Mouse (Mus musculus) stomach, embryonic 14.5 days (tissue): ENCODE data around the gene Sh2d6. TPM values are rescaled to one million over a fixed set of nuclear protein-coding genes. Genes with fewer than 3 reads are reported as not detected.

Experiments
- ATAC-seq: fragments of 200-750 bp; cut with Nextera tagmentation; 2 replicates; pipeline ENCODE4 v1.8.0; 2017; ENCODE audit warnings: low read depth, moderate TSS enrichment; ENCODE audit not compliant: insufficient number of reproducible peaks, insufficient read depth, low FRiP score
- H3K27ac ChIP-seq: fragments of 300-500 bp; sonication (generic); 2 replicates; pipeline ENCODE4 v1.5.1; 2014; ENCODE audit warnings: mild to moderate bottlenecking, low read length, moderate library complexity, mixed read lengths
- H3K27me3 ChIP-seq: fragments of 300-500 bp; sonication (generic); 2 replicates; pipeline ENCODE4 v1.6.1; 2014; ENCODE audit warnings: low read length, control low read depth, mixed read lengths; ENCODE audit not compliant: control insufficient read depth, insufficient read depth
- H3K36me3 ChIP-seq: fragments of 300-500 bp; sonication (generic); 2 replicates; pipeline ENCODE4 v1.6.1; 2014; ENCODE audit warnings: mild to moderate bottlenecking, control low read depth, low read length, moderate library complexity, mixed read lengths; ENCODE audit not compliant: control insufficient read depth, insufficient read depth
- H3K4me1 ChIP-seq: fragments of 300-500 bp; sonication (generic); 2 replicates; pipeline ENCODE4 v1.6.1; 2014; ENCODE audit warnings: low read length, control low read depth, mixed read lengths; ENCODE audit not compliant: control insufficient read depth, insufficient read depth
- H3K4me2 ChIP-seq: fragments of 300-500 bp; sonication (generic); replicated peaks from 2 replicates; pipeline ENCODE4 v1.6.1; 2014; ENCODE audit warnings: low read depth, low read length, control low read depth
- H3K4me3 ChIP-seq: fragments of 300-500 bp; sonication (generic); 2 replicates; pipeline ENCODE4 v1.5.1; 2014; ENCODE audit warnings: low read depth, low read length, control low read depth
- H3K9ac ChIP-seq: fragments of 300-500 bp; sonication (generic); replicated peaks from 2 replicates; pipeline ENCODE4 v1.6.1; 2014; ENCODE audit warnings: low read depth, mild to moderate bottlenecking, control low read depth, low read length, moderate library complexity, mixed read lengths
- H3K9me3 ChIP-seq: fragments of 300-500 bp; sonication (generic); 2 replicates; pipeline ENCODE4 v1.6.1; 2016; ENCODE audit warnings: low read depth, low read length, control low read depth; ENCODE audit not compliant: control insufficient read depth
- WGBS: fragments of 180-500 bp; shearing (Covaris S2); extraction: QIAGEN DNeasy Blood & Tissue Kit; methylation state at CpG from one replicate; pipeline ENCODE4 v1.1.7; 2014; 5-methylcytosine and 5-hydroxymethylcytosine counted together
- polyA plus RNA-seq: library from polyadenylated mRNA; unstranded; fragments of >200 nt; fragmentation: Nextera tagmentation; extraction: Ambion mirVana; gene quantifications from 2 replicates; pipeline ENCODE4 v1.2.1, GENCODE M21; 2014

Sh2d6 gene
- polyA plus RNA-seq, 1 experiment from 2014 or later = not detected

DNA sequence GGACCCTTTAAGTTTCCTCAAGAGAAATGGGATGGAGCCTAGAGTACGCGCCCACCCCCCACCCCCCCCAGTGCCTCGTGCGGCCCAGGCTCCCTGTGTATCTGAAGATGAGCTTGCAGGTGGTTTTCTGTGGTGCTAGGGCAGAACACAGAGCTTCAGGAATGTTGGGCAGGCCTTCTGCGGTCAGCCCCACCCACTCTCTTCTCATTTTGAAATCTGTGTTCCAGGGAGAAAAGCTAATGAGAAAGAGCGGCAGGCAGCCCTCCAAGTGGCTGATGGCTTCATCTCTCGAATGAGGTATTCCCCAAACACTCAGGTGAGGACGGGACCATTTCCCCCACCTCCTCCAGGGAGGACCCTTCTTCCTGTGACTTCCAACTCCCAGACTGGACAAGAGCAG lies 39.3 kb upstream of the Sh2d6 start:
- Histone ChIP-seq H3K27me3 (no peaks in the 10 kb centered on the region), H3K4me3 (no peak overlapping the region), H3K9ac (no peak overlapping the region), H3K36me3 (no peaks in the 10 kb centered on the region), H3K4me1 (no peaks in the 10 kb centered on the region), H3K4me2 (no peak overlapping the region), H3K9me3 (no peaks in the 10 kb centered on the region), H3K27ac (no peak overlapping the region)
- no peak for ATAC-seq
- WGBS = 63% methylated on average over 8 of the region's 8 CpGs

DNA sequence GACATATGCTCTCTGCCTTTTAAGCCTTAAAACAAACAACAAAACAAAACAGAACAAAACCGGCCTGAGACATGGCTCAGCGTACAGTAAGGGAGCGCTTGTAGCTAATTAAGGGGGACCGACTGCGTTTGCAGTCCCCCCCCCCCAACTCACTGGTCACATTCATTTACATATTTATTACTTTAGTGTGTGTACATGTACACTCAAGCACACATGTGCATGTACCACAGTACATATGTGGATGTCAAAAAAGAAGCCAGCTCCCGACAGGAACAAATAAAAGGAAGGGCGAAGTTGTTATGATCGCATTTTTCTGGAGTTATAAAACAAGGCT lies 31.5 kb upstream of the Sh2d6 start:
- Histone ChIP-seq H3K9ac (peak overlapping the region; percentile 25; the same call in 1 of the 2 replicates), H3K4me2 (peak overlapping the region; percentile 76), H3K9me3 (no peaks in the 10 kb centered on the region), H3K4me3 (peak overlapping the region; percentile 32), H3K27ac (peak overlapping the region; percentile 95), H3K4me1 (peaks cover 23% of the 10 kb centered on the region; the same call in 1 of the 2 replicates), H3K36me3 (no peaks in the 10 kb centered on the region), H3K27me3 (no peaks in the 10 kb centered on the region)
- ATAC-seq = peak; percentile 21; the same call in 1 of the 2 replicates
- 18% methylated on average over 8 of the region's 8 CpGs for WGBS

DNA sequence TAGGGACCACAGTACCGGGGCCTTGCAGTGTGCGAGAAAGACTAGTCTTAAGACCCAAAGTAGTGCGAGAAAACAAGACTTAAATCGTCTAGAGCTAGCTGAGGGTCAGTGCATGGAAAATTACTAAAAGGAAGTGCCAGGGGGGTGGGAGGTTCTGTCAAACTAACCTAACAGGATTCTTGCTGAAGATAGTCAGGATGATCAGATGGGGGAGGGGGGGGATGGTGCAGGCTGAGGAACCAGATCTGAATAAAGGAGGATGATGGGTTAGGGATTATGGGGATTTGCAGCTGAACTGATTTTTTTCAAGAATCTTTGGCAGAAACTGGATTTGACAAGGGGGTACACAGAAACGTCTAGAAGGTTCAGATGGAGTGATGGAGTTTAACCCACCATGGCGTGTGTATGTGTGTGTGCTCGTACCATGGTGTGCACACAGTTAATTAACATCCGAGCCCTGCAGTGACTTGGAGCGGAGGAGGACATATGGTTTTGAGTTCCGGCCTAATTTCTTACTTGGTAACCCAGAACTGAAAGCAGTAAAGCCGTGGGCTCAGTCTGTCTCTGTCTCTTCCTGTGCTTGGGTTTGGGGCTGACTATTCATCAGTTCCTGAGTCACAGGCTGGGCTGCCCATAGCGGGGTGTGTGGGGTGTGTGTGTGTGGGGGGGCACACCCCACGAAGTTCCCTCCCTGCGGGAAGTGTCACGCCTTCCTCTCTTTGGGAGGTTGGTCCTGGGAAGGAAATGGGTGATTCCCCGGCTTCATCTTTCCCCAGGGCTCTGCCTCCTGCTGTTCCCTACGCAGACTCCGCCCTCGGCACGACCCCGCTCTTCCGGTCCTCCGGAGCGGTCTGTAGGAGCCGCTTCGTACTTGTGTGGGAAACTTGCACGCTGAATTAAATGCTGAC lies 30.9 kb upstream of the Sh2d6 start:
- no peaks in the 10 kb centered on the region for H3K27me3 ChIP-seq
- H3K9me3 ChIP-seq = no peaks in the 10 kb centered on the region
- ATAC-seq = peak; percentile 92
- peak overlapping the region; percentile 25; the same call in 1 of the 2 replicates for H3K9ac ChIP-seq
- peak overlapping the region; percentile 95 for H3K27ac ChIP-seq
- peak overlapping the region; percentile 32 for H3K4me3 ChIP-seq
- no peaks in the 10 kb centered on the region for H3K36me3 ChIP-seq
- H3K4me2 ChIP-seq = peak overlapping the region; percentile 76
- WGBS = 16% methylated on average over 27 of the region's 27 CpGs
- peaks cover 23% of the 10 kb centered on the region; the same call in 1 of the 2 replicates for H3K4me1 ChIP-seq

DNA sequence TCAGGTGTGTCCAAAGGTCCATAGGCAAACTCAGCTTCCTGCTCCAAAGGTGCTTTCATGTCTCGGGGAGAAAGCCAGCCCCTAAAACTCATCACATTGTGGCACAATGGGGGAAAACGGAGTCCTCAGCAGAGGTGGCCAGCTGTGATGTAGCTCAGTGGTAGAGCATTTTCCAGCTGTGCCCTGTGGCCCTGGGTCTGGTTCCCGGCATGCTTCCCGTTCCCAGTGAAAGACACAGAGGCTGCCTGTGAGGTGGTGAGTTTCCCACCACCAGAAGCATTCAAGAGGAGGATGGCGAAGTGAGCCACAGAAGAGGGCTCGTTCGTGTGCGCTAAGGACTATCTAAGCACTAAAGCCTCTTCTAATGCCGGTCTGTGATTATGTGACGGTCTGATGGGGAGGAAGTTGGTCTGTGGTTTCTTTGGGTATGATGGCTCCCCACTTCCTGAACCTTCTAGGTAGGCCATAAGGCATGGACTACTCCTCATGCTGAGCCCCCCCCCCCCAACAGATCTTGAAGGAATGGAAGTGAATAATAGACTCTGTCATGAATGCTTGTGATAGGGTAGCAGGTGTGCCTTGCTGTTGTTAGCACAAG lies 29.1 kb upstream of the Sh2d6 start:
- 90% methylated on average over 10 of the region's 10 CpGs for WGBS
- H3K4me1 ChIP-seq = peaks cover 23% of the 10 kb centered on the region; the same call in 1 of the 2 replicates
- no peak overlapping the region for H3K4me3 ChIP-seq
- H3K4me2 ChIP-seq = no peak overlapping the region
- no peak overlapping the region for H3K9ac ChIP-seq
- no peaks in the 10 kb centered on the region for H3K9me3 ChIP-seq
- H3K36me3 ChIP-seq = no peaks in the 10 kb centered on the region
- H3K27me3 ChIP-seq = no peaks in the 10 kb centered on the region
- ATAC-seq = no peak
- H3K27ac ChIP-seq = no peak overlapping the region

DNA sequence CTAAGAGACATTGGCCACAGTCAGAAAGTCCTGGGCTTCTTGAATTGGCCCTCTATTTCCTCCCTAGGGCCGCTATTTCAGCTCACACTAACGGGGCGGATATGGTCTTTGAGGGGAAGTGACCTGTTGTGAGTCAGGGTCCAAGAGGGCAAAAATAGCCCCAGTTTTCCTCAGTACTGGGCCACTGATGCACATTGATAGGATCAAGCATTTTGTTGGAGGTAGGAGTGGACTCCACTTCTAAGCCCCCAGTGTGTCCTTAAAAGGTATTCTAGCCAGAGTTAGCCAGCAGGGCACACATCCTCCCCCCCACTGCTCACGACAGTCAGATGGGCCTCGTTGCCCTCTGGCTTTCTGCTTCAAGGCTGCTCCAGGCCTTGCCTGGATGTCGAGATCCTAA lies 28.5 kb upstream of the Sh2d6 start:
- Histone ChIP-seq H3K9me3 (no peaks in the 10 kb centered on the region), H3K27me3 (no peaks in the 10 kb centered on the region), H3K4me1 (peaks cover 23% of the 10 kb centered on the region; the same call in 1 of the 2 replicates), H3K36me3 (no peaks in the 10 kb centered on the region), H3K27ac (peak overlapping the region; percentile 64; the same call in 1 of the 2 replicates), H3K9ac (no peak overlapping the region), H3K4me2 (no peak overlapping the region), H3K4me3 (no peak overlapping the region)
- WGBS = 74% methylated on average over 6 of the region's 6 CpGs
- ATAC-seq = no peak

DNA sequence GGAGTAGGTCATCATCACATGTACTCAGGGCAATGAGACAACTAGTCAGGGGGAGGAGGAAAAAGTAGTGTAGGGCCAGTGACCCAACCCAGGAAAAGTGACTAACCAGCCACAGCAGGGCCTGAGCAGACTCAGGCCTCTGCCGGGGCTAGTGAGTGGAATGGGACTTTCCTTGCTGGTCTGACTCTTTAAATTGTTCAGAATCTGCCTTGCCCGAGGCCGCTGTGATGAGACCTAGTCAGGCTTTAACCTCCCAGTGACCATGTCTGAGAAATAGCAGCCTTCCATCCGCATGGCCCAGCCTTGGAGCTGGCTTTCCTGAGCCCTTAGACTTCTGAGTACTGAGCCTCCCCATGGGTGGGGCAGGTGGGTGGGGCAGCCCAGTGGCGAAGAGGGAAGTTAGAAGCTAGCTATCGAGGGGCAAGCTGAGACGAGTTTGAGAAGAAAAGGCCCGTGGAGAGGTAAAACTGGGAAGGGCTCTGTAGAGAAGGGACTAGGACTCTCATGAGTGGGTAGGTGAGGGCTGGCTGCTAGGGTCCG lies 27.6 kb upstream of the Sh2d6 start:
- Histone ChIP-seq H3K4me1 (peaks cover 26% of the 10 kb centered on the region; the same call in 1 of the 2 replicates), H3K4me2 (no peak overlapping the region), H3K9ac (no peak overlapping the region), H3K36me3 (no peaks in the 10 kb centered on the region), H3K9me3 (no peaks in the 10 kb centered on the region), H3K27ac (peak overlapping the region; percentile 64; the same call in 1 of the 2 replicates), H3K4me3 (no peak overlapping the region), H3K27me3 (no peaks in the 10 kb centered on the region)
- 56% methylated on average over 9 of the region's 9 CpGs for WGBS
- 0 out of 2 replicates have a peak, but pooled peaks have one; percentile 24 for ATAC-seq

DNA sequence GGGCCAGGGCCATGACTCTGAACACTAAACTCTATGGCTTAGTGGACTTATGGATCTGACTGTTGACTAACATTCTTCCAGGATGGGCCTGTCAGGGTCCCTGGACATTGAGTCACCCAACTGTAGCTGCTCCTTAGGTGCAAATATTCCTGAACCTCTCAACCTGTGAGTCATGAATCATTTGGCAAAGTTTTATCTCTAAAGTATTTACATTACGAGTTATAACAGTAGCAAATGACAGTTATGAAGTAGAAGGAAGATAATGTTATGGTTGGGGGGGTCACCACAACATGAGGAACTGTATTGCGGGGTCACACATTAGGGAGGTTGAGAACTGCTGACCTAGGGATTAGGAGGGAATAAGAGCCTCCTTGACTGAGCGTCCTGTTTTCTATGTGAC lies 26.4 kb upstream of the Sh2d6 start:
- 77% methylated on average over 3 of the region's 3 CpGs for WGBS
- no peak for ATAC-seq
- Histone ChIP-seq H3K9me3 (no peaks in the 10 kb centered on the region), H3K36me3 (no peaks in the 10 kb centered on the region), H3K4me2 (no peak overlapping the region), H3K27ac (no peak overlapping the region), H3K9ac (no peak overlapping the region), H3K4me1 (peaks cover 22% of the 10 kb centered on the region; the same call in 1 of the 2 replicates), H3K27me3 (no peaks in the 10 kb centered on the region), H3K4me3 (no peak overlapping the region)

DNA sequence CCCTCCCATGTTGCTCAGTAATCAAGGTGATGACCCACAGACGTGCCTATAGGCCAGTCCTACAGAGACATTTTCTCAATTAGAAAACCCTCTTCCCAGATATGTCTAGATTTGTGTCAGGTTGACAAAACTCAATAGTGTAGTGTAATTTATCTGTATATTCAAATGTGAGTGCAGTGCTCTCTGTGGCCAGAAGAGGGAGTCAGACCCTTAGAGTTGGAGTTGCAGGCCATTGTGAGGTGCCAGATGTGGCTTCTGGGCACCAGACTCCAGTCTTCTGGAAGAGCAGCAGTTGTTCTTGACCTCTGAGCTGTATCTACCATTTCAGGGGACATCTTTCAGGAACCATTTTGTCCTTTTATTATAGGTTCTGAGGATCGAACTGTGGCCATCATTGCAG lies 25.6 kb upstream of the Sh2d6 start:
- no peak for ATAC-seq
- WGBS = 99% methylated on average over 2 of the region's 2 CpGs

More for the DNA sequence above, 25.6 kb upstream of the Sh2d6 start:
- no peaks in the 10 kb centered on the region for H3K27me3 ChIP-seq
- H3K9me3 ChIP-seq = no peaks in the 10 kb centered on the region
- no peak overlapping the region for H3K27ac ChIP-seq
- no peaks in the 10 kb centered on the region for H3K36me3 ChIP-seq
- H3K4me3 ChIP-seq = no peak overlapping the region
- H3K4me1 ChIP-seq = peaks cover 17% of the 10 kb centered on the region; the same call in 1 of the 2 replicates
- H3K9ac ChIP-seq = no peak overlapping the region
- H3K4me2 ChIP-seq = no peak overlapping the region
